Mouse (Mus musculus) olfactory bulb, adult 2 months (tissue): Measurements from ENCODE around the gene Ywhae. TPM values are rescaled to one million over a fixed set of nuclear protein-coding genes. Genes with fewer than 3 reads are reported as not detected.
A peak's percentile ranks its signal among the peaks of the same experiment; 100 is the strongest.

Experiments used
- H3K27ac ChIP-seq: fragments of 200-500 bp; 2 replicates; pipeline ENCODE4 v1.5.1; 2012; ENCODE audit warnings: low read depth, low read length; ENCODE audit not compliant: insufficient read depth
- H3K4me1 ChIP-seq: fragments of 200-500 bp; 2 replicates; pipeline ENCODE4 v1.6.1; 2012; ENCODE audit warnings: low read length; ENCODE audit not compliant: control insufficient read depth, insufficient read depth
- H3K4me3 ChIP-seq: fragments of 200-500 bp; 2 replicates; pipeline ENCODE4 v1.5.1; 2012; ENCODE audit warnings: mild to moderate bottlenecking, low read depth, low read length, moderate library complexity; ENCODE audit not compliant: insufficient read depth
- CTCF ChIP-seq: fragments of 200-500 bp; IDR thresholded peaks from 2 replicates; pipeline ENCODE4 v1.5.1; 2012; ENCODE audit warnings: low read depth, mild to moderate bottlenecking, low read length, moderate library complexity; ENCODE audit not compliant: insufficient read depth
- POLR2A ChIP-seq: fragments of 200-500 bp; IDR thresholded peaks from 2 replicates; pipeline ENCODE4 v1.6.1; 2012; ENCODE audit warnings: mild to moderate bottlenecking, low read depth, low read length, moderate library complexity; ENCODE audit not compliant: insufficient read depth
- WGBS: fragments of 180-500 bp; shearing (Covaris S2); methylation state at CpG from one replicate; pipeline ENCODE4 v1.1.7; 2018; 5-methylcytosine and 5-hydroxymethylcytosine counted together
- polyA plus RNA-seq: library from polyadenylated mRNA; stranded (reverse); fragments of >200 nt; gene quantifications from 2 replicates; pipeline ENCODE4 v1.2.4, GENCODE M21; 2012; ENCODE audit warnings: low replicate concordance; ENCODE audit not compliant: missing spikeins, insufficient read depth, insufficient read length

The Ywhae gene
- polyA plus RNA-seq, 1 experiment, result 855 TPM

DNA sequence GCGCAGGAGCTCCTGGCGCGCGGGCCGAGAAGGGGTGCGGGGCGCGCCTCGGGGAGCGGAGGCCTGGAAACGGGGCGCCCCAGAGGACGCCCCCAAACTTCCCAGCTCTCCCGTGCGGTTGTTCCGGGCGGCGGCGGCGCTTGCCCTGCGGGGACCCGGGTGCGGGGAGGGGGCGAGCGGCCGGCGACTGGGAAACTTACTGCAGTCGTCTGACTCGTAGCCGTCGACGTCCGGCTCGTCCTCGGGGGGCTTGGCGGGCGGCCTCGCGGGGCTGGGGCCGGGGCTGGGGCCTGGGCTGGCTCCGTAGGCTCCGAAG is 62.6 kb downstream of the Ywhae start:
- 1% methylated on average over 41 of the region's 42 CpGs for WGBS
- Histone ChIP-seq H3K4me1 (peaks cover 9% of the 10 kb centered on the region; the same call in 1 of the 2 replicates), H3K27ac (no peak overlapping the region), H3K4me3 (peak overlapping the region; percentile 57)
- TF ChIP-seq CTCF, result no peak
- no peak for TF ChIP-seq POLR2A

- no peak for TF ChIP-seq POLR2A
- no peak for TF ChIP-seq CTCF
- no peak within 1 kb of the TSS for H3K27ac ChIP-seq
- peaks cover 9% of the 10 kb centered on the region; the same call in 1 of the 2 replicates for H3K4me1 ChIP-seq
- peak within 1 kb of the TSS; percentile 57 for H3K4me3 ChIP-seq
- WGBS, result 3% methylated on average over 37 of the region's 37 CpGs
Measured at GRCm38 (mm10) chr11:75796029-75796445, 63.4 kb downstream of the Ywhae start, which contains the start of gene Doc2b. Gene Doc2b, minus strand, starts transcription at chr11:75796049.

DNA sequence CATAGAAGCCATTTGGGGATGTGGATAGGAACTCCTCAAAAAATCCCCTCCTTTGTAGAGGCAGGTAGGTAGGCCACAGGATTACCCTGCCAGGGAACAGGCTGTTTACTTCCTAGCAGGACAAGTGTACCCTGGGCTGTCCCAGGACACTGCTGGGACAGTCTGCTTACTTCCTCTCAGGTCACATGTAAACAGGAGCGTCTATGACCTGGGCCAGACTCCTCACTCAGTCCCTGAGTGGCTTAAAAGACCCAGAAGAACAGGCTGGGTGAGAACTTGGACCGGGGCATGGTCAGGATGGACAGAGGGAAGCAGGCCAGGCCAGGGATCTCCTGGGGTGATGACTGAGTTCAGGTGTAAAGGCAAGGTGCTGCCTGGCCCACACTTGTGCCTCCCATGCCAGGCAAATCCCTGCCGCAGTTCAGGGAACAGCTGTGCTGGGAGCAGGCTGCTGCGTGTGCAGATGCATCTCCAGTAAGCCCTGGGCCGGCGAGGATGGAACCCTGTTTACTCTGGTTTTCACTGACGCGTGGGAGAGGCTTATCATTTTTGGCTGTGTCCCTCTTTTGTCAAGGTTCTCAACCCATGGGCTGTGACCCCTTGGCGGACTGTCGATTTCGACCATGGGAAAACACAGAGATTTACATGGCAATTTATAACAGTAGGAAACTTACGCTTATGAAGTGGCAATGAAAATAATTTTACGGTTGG is 64.0 kb downstream of the Ywhae start:
- TF ChIP-seq CTCF, result no peak
- TF ChIP-seq POLR2A, result no peak
- Histone ChIP-seq H3K4me1 (peaks cover 9% of the 10 kb centered on the region; the same call in 1 of the 2 replicates), H3K4me3 (no peak overlapping the region), H3K27ac (no peak overlapping the region)
- WGBS, result 83% methylated on average over 13 of the region's 13 CpGs

- TF ChIP-seq POLR2A (no peak), CTCF (no peak)
- Histone ChIP-seq H3K4me3 (no peak overlapping the region), H3K4me1 (no peaks in the 10 kb centered on the region), H3K27ac (no peak overlapping the region)
- WGBS, result 91% methylated on average over 4 of the region's 4 CpGs
Measured at GRCm38 (mm10) chr11:75801369-75801768, 68.7 kb downstream of the Ywhae start.

GRCm38 (mm10) chr11:75801771-75802550 is 69.3 kb downstream of the Ywhae start:
- Histone ChIP-seq H3K4me1 (no peaks in the 10 kb centered on the region), H3K4me3 (no peak overlapping the region), H3K27ac (no peak overlapping the region)
- WGBS, result 79% methylated on average over 7 of the region's 7 CpGs
- TF ChIP-seq POLR2A (no peak), CTCF (no peak)

DNA sequence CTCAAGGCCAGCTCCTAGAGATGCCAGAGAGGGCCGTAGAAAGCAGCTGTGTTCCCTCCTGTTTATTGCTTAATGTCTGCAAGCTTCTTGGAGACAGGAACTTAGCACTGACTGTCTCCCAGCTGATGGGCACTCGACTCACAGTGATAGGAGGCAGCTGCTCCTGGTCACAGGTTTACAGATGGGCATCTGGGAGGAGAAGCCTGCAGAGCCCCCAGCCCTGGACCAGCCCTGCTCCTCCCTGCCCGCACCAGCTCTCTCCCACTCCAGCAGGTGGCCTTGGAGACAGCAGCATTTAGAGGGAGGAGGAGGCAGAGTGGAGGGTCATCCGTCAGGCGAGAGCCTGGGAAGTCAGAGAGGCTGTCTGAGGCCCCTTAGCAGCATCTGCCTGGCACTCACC is 74.8 kb downstream of the Ywhae start:
- TF ChIP-seq POLR2A, result no peak
- Histone ChIP-seq H3K4me1 (peaks cover 6% of the 10 kb centered on the region), H3K27ac (no peak overlapping the region), H3K4me3 (no peak overlapping the region)
- WGBS, result 62% methylated on average over 5 of the region's 5 CpGs

DNA sequence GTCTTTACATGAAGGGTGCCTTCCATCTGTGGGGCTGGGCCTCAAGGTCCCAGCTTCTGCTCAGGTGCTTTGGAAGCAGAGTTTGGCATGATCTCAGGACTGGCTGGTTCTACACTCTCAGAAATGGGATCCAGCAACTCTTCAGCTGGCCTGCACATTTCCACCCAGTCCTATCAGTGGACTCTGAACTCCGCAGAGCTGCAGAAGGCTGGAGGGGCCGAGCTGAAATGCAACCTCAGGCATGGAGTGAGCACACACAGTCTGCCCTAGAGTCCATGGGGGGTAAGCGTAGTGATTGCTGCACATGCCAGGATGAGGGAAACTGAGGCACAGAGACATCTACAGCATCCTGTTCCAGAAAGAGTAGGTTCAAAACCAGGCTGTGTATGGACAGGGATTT is 77.9 kb downstream of the Ywhae start:
- WGBS, result 99% methylated on average over 3 of the region's 3 CpGs
- no peak overlapping the region for H3K27ac ChIP-seq
- TF ChIP-seq POLR2A (no peak), CTCF (no peak)

DNA sequence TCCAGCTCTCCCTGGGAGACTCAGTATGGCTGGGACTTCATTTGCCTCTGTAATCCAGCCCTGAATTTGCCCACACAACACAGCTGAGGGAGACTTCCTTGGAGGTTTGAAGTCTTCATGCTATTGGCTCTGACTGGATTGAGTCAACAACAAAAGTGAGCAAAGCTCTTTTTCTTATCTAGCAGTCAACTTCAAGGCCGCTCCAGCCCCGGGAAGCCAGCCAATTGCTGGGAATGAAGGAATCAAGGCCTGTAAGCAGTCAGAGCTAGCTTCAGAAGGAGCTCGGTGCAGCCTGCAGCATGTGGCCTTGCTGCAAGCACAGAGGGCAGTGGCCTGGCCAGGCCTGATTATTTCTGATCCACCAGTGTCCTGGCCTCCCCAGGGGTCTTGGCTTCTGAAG is 79.2 kb downstream of the Ywhae start:
- WGBS, result 37% methylated on average over 3 of the region's 3 CpGs
- H3K27ac ChIP-seq, result no peak overlapping the region

More for the DNA sequence above, 77.9 kb downstream of the Ywhae start:
- no peak overlapping the region for H3K4me3 ChIP-seq
- peaks cover 12% of the 10 kb centered on the region for H3K4me1 ChIP-seq

DNA sequence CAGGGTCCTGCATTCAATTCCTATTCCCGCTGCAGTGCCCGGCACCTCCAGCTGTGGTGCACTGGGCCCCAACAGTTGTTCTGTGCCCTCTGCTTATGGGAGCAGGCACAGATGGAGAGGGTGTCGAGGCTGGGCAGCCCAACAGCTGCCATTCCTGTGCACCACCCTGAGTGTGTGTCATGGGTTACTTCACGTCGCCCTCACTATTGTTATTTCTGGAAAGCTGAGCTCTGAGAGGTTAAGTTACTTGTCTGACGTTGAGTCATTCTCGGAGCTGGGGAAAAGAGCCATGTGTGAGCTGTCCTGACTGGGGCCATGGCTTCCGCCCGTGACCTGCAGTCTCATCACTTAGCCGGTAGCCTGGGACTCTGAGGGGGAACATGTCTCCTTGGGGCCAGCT is 80.4 kb downstream of the Ywhae start:
- TF ChIP-seq CTCF (no peak), POLR2A (no peak)
- Histone ChIP-seq H3K4me1 (peaks cover 9% of the 10 kb centered on the region), H3K4me3 (no peak overlapping the region), H3K27ac (no peak overlapping the region)
- 72% methylated on average over 10 of the region's 10 CpGs for WGBS

More for the DNA sequence above, 79.2 kb downstream of the Ywhae start:
- Histone ChIP-seq H3K4me1 (peaks cover 12% of the 10 kb centered on the region), H3K4me3 (no peak overlapping the region)
- no peak for TF ChIP-seq CTCF
- no peak for TF ChIP-seq POLR2A

Other genes with a start within 250 kb of the Ywhae start
- gene Prpf8, start 246.1 kb upstream of the Ywhae start, polyA plus RNA-seq, result 102 and 148 TPM in 2 replicates
- not detected in 2 replicates for gene Rilp, start 222.8 kb upstream of the Ywhae start, polyA plus RNA-seq
- not detected in 2 replicates for gene Scarf1, start 219.3 kb upstream of the Ywhae start, polyA plus RNA-seq
- 363 TPM in 1 of 2 replicates, not detected in the other for gene Slc43a2, start 201.2 kb upstream of the Ywhae start, polyA plus RNA-seq
- gene Pitpna, start 144.8 kb upstream of the Ywhae start, polyA plus RNA-seq, result 209 and 678 TPM in 2 replicates
- gene Inpp5k, start 101.9 kb upstream of the Ywhae start, polyA plus RNA-seq, result not detected in 2 replicates
- gene Myo1c, start 82.4 kb upstream of the Ywhae start, polyA plus RNA-seq, result not detected in 2 replicates
- gene Crk, start 53.6 kb upstream of the Ywhae start, polyA plus RNA-seq, result not detected in 2 replicates
- gene Doc2b, start 63.2 kb downstream of the Ywhae start, polyA plus RNA-seq, result not detected in 2 replicates
- not detected in 2 replicates for gene Rph3al, start 205.6 kb downstream of the Ywhae start, polyA plus RNA-seq